Mouse (Mus musculus) T-helper 17 cell (primary cell): ENCODE measurements around the gene Tubg1.

Source experiments
- in situ Hi-C, 2 experiments: fragments of 300-600 bp; cut with MboI, MseI; formaldehyde crosslinking; loops; 1 replicate in 1 of 2; 2 replicates in 1 of 2; pipeline ENCODE4 v1.15.1; 2025; ENCODE audit warnings: high pct_unique_total_duplicates in 2 of 2

The Tubg1 gene

DNA sequence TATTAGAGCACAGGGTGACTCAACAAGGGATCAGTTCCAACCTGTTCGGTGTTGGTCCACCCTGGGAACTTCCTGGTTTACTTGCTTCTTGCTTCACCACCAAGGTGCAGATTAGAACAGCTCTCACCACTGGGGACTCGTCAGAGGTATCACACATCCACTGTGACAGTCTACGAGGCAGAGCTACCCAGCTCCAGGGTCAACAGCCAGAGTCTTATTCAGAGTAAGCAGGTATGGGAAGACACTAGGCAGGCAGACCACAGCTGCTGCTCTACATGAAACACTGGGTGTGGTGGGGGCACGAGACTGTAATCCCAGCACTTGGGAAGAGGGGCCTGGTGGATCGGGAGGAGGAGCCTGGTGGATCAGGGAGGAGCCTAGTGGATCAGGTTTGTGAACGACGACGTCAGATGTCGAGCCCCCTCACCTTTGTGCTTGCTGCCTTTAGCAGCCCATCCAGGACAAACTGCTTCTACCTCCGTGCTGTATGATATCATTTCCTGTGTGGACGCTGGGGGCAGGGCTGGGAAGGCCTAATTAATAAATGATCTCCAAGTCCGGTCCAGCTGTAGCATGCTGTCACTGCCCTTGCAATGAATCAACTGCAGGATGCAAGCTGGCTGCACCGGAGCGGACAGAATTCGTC is 18.9 kb downstream of the Tubg1 start:
- in situ Hi-C loops, result no loop called here

DNA sequence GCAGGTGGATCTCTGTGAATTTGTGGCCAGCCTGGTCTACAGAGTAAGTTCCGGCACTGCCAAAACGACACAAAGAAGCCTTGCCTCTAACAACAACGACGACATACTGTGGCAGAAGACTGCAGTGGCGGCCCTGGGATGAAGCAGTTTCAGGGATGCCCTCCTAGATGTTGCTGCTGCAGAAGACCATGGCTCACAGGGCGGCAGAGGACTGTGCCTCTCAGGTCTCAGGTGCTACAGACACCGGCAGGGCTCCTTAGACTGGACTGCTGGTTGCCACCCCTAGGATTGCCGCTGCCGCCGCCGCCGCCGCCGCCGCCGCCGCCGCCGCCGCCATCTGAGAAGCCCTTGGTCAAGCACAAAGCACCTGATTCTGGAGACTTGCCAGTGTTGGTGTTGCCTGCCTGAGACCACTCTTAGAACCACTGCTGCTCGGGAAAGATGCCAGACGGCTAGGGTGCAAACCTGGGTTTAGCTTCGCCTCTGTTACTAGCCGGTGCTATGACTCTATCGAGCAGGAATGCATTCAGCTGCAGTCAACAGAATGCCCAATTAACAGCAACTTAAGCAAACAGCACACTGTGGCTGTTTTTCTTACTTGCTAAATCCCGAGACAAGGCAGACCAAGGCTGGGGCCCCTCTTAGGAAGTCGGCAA is 20.6 kb downstream of the Tubg1 start:
- in situ Hi-C loops, result no loop called here

DNA sequence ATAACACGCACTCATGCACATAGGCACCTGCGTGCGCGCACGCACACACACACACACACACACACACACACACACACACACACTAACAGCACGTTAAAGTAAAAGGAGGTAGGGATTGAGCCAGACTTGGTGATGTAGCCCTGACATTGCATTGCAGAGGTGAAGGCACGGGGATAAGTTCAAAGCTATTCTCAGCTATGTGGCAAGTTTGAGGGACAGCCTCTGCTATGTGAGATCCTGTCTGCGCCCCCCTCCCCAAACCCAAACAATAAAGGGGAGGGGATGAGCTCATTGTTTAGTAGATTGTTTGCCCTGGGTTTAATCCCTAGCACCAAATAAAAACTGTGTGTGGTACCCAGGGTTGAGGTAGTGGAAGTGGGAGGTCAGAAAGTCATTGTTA is 21.4 kb downstream of the Tubg1 start:
- in situ Hi-C loops, result no loop called here

DNA sequence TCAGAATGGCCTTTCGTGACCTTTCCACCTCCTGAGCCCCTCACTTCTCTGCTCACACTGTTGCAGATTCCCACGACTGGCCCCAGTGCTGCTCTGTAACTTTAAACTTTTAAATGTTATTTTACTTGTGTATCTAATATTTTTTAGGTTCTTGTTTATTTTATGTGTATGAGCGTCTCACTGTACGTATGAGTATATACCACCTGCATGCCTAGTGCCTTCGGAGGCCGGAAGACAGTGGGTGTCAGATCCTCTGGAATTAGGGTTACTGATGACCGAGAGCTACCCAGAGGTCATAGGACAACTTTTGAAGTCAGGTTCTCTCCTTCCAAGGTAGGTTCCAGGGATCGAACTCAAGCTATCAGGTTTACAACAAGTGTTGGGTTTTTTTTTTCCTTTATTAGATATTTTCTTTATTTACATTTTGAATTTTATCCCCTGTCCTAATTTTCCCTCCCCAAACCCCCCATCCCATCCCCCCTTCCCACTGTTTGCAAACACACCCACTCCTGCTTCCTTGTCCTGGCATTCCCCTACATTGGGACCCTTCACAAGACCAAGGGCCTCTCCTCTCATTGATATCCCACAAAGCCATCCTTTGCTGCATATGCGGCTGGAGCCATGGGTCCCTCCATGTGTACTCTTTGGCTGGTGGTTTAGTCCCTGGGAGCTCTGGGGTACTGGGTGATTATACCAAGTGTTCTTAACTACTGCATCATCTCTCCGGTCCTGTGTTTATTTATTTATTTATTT is 22.7 kb downstream of the Tubg1 start:
- in situ Hi-C loops, result no loop called here

DNA sequence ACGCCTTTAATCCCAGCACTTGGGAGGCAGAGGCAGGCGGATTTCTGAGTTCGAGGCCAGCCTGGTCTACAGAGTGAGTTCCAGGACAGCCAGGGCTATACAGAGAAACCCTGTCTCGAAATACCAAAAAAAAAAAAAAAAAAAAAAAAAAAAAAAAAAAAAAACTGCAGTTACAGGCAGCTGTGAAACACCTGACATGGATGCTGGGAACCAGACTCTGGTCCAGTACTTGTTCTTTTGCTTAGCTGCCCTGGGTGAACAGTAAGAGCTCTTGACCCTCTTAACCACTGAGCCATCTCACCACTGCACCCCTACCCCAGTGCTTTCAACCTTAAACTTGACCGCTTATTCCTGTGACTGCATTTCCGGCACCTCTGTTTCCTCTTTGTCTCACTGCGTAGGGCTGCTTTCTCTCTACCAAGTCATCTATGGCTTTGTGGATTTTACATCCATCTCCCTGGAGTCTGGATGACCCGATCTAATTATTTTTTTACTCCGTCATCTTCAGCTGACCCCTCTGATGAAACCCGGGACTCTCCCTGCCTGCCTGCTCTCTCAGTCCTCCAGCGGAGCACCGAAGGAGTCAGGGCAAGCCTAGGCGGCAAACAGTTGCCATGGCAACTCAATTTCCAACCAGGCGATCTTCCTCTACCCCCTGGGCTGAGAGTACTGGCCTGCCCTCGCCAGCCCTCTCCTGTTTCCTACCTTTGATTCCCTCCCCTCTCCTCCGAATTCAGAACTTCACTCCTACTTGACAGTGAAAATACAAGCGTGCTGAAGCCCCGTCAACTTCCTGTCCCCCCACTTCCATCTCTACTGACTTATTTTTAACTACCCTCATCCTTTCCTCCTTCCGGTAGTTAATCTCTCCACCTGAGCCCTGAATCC is 23.8 kb downstream of the Tubg1 start:
- in situ Hi-C loops, result no loop called here

DNA sequence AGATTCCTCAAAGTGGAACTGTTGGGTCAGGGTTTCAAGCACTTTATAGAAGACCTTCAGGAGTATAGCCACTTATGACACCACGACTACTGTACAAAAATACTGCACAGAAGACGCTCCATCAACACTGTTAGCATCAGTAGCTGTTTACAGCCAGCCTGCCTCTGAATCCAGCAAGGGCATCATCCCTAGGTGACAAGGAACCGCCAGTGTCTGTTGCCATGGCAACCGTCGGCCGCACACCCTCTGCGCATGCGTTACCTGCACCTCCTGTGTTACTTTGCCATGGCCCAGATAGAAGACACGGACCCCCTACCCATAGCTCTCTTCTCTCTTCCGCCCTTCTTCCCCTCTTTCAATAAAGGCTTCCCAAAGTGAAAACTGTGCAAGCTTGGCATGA is 26.6 kb downstream of the Tubg1 start:
- in situ Hi-C loops, result no loop called here

DNA sequence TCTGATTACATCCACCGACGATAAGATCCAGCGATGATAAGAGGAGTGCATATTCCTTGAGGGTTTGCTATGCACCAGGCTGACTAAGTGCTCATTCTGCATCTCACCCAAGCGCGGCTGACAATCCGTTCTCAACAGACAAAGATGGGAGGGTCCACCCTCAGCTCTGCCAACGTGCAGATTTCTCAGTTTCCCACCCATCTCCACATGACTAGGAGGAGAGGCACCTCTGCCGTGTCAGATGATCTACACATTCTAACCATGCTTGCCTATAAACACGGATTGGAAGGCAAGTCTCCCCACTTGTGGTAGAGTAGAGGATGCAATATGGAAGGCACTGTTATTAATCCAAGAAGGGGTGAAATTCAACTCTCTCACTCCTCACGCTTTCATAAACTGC is 29.0 kb downstream of the Tubg1 start:
- in situ Hi-C loops, result no loop called here

DNA sequence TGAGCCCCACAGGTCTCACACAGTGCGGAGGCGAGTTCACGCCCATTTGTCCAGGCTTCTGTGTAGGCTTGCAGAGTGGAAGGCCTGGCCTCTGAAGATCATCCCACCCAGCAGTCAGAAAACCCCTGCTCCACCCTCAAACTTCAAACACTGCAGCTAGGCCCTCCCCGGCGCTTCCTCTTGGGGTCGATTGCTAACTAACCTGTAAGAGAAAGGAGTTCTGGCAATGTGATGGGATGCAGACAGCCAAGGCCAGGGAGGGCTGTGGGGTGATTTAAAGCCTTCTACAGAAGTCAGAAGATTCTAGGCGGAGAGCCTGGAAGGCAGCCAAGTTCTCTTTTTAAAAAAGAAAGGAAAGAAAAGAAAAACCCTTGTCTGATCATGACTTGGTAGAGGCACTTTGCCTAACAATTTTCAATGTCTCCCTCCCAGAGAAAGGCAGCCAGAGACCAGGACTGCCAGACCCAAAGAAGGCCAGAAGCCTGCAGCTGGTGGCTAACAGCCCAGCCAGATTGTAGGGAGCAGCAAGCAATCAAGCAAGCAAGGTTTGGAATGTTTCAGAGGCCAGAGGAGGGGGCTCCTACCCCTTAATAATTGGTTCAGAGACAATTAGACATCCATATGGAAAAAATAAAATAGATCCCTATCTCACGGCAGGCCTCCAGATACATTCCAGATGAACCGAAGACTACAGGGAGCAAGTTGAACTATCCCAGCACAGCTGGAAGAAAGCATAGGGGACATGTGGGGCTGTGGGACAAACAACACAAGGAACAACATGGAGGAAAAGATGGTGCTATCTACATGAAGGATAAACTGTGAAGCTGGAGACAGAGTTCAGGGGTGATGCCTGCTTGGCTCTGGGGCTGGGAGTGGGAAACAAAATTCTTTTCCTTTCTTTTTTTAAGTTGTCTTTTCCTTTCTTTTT is 29.7 kb downstream of the Tubg1 start:
- in situ Hi-C loops, result no loop called here

DNA sequence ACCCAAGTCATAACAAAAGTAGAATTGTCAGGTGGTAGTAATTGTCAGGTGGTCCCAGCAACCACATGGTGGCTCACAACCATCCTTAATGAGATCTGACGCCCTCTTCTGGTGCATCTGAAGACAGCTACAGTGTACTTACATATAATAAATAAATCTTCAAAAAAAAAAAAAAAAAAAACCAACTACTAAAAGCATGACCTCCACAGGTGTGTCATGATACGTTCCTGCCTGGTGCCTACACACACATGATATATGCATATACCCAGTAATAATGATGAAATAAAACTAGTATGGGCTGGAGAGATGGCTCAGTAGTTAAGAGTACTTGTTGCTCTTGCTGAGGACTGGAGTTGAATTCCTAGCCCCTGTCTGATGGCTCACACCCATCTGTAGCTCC is 31.3 kb downstream of the Tubg1 start:
- in situ Hi-C loops, result no loop called here

DNA sequence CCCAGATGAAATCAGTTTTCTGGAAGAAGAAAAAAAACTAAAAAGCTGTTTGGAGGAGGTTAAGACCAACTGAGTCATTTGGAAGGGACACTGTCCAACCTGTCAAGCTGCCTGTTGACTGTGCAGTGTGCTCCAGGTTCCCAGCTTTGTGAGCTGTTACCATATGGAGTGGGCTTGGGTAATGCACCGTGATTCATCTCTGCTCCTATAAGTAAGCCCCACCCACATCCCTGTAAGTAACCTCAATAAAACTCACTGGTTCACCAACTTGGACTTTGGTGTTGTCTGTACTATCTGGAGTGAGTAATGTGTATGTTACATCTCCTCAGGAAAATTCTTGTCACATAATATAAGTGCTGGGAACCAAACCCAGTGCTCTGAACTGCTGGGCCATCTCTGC is 33.1 kb downstream of the Tubg1 start:
- in situ Hi-C loops, result no loop called here

DNA sequence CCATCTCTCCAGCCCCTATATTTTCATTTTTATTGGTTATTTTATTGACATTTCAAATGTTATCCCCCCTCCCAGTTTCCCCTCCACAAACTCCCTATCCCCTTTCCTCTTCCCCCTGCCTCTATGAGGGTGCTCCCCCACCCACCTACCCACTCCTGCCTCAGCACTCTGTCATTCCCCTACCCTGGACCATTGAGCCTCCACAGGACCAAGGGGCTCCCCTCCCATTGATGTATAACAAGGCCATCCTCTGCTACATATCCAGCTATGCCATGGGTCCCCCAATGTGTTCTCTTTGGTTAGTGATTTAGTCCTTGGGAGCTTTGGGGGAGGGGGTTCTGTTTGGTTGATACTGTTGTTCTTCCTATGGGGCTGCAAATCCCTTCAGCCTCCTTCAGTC is 34.9 kb downstream of the Tubg1 start:
- in situ Hi-C loops, result no loop called here

DNA sequence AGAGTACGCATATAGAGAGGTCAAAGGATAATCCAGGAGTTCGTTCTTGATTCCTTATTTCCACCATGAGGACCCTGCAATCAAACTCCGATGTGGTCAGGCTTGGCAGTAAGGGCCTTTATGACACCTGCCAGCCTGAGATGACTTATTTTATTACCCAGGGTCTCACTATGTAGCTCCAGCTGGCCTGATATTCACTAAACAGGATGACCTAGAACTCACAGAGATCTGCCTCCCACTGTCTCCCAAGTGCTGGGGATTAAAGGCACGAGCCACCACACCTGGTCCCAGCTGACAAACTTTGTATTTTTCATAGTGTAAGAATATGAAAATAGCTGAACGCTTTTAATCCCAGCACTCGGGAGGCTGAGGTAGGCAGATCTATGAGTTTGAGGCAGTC is 35.4 kb downstream of the Tubg1 start:
- in situ Hi-C loops, result no loop called here

DNA sequence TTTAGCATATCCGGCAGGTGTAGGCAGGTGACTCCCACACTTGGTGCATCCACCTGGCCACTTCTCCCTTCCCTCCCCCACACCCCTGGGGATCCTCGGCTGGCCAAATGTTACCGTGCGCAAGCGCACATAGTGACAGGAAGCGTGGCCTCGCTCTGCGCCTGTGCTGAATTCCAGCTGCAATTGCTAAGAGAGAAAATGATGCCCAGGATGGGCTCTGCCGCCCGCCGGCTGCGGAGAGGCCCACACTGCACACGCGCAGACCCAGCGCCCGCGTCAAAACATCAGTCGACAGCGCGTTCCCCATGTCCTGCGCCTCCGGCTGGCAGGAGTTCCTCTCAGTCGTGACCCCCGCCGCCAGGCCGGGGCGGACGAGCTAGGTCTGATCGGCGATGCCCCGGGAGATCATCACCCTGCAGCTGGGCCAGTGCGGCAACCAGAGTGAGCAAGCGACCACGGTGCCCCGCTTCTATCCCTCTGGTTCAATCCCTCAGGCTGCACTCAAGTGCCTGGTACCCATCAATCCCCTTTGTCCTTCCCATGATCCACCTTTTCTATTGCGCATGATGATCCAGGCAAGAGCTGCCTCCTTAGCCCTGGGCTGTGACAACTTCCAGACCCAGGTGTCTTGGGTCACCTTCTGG is 36.1 kb downstream of the Tubg1 start, which contains the start of gene Tubg2:
TSS of gene Tubg2 (plus strand) at position 180 of the 644 bp plus-strand sequence.
- in situ Hi-C loops, result no loop called here

DNA sequence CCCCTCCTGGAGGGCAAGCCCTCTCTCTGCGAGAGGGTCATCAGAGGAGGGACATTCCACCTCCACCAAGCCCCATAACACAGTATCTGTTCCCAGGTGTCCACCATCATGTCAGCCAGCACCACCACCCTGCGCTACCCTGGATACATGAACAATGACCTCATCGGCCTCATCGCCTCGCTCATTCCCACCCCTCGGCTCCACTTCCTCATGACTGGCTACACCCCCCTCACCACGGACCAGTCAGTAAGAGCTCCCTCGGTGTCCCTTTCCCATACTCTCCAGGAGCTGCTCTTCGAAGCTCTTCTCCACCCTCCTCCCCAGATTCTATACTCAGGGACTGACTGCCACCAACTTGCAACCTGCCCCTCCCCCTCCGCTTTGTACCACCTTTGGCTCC is 40.4 kb downstream of the Tubg1 start:
- in situ Hi-C loops, result loop anchor here (5.0 kb wide), 1 partner anchor 38 kb away; no protein-coding TSS in a partner anchor

DNA sequence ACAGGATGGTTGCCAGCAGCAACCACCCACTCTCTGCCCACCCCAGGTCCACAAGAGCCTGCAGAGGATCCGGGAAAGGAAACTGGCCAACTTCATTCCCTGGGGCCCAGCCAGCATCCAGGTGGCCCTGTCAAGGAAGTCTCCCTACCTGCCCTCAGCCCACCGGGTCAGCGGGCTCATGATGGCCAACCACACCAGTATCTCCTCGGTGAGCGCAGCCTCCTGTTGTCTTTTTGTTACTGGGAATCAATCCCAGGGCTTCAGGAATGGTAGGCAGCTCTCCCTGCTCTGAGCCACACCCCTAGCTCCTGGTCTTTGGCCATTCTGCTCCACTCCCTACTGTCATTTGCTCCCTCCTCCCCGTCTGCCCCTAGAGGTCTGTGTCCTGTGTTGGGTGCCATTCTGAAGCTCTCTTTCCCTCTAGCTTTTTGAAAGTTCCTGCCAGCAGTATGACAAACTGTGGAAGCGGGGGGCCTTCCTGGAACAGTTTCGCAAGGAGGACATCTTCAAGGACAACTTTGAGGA is 41.3 kb downstream of the Tubg1 start:
- in situ Hi-C loops, result loop anchor here (5.0 kb wide), 1 partner anchor 39 kb away; no protein-coding TSS in a partner anchor

DNA sequence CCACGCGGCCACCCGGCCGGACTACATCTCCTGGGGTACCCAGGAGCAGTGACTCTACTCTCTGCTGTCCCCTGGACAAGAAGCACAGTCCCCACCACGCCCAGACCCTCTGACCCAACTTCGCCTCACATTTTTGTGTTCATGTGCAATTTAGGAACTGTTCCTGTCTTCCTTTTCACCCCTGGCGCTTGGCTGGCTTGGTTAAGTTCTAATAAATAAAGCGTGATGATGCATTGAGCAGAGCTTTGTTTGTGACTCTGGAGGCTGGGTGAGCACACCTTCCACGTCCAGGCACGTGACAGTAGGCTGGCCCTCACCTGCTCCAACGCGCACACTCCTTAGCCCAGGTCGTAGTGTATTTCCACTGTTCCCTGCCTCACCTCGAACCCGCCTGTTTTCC is 41.8 kb downstream of the Tubg1 start:
- in situ Hi-C loops, result loop anchor here (5.0 kb wide), 1 partner anchor 39 kb away; no protein-coding TSS in a partner anchor

DNA sequence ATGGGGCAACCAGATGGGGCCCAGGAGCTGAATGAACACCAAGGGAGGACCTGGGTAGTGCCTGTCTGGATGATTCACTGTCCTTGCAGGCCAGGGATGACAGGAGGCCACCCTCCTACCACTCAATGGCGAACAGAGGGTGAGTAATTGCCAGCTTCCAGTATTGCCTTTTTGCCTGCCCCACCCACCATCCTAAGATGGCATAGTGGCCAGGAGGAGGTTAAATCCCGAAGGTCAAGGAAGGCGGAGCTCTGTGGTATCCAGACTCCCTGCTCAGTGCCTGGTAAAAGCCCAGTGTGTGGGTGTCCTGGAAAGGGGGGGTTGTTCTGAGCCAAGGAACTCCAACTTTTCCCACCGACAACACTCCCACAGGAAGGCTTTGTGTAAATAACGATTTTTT is 42.6 kb downstream of the Tubg1 start:
- in situ Hi-C loops, result loop anchor here (5.0 kb wide), 1 partner anchor 40 kb away; no protein-coding TSS in a partner anchor

DNA sequence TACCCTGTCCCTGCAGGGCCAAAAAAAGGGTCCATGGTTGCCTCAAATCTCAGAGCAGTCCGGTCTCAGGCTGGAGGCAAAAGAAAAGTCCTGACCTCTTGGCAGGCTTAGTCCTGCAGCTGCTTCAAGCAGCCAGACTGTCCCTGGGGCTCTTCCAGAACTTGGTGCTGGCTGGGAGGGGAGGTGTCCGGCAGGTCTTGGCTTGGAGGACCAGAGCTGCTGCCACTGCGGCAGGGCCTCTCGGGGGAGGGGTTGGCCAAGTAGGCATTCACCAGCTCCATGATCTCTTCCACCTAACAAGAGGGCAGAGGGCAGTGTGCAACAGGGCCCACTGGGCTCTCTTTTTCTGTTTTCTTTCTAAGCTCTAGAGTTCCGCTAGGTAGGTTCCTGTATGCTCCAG is 43.0 kb downstream of the Tubg1 start:
- in situ Hi-C loops, result loop anchor here (5.0 kb wide), 1 partner anchor 40 kb away; no protein-coding TSS in a partner anchor
